Mouse (Mus musculus) R1 (cell line): ENCODE measurements around the gene Cyct.

Experiments used
- DNase-seq: peaks from one replicate; pipeline ENCODE4 v3.0.0-alpha.2; 2018; ENCODE audit warnings: low read depth, low spot score

Gene Cyct

DNA sequence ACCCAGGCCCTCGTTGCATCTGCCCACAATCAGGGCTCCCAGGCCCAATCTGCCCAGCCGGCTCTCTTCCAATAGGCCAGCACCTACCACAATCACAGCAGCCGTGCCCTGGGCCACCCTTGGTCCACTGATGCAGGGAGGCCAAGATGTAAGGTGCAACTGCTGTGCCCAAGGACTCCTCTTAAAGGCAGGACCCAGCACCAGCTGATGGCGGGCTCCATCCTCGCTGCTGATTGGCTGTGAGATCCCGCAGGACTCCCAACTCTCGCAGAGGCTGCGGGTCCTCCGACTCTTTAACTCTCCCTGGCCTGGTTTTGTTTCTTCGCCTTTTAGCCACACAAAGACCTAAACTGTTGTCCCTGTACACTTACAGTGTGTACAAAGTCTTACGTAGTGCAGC is at the start of gene Cyct:
TSS of gene Cyct (minus strand) at position 225 of the 400 bp plus-strand sequence.
- DNase-seq: peak; percentile 83

DNA sequence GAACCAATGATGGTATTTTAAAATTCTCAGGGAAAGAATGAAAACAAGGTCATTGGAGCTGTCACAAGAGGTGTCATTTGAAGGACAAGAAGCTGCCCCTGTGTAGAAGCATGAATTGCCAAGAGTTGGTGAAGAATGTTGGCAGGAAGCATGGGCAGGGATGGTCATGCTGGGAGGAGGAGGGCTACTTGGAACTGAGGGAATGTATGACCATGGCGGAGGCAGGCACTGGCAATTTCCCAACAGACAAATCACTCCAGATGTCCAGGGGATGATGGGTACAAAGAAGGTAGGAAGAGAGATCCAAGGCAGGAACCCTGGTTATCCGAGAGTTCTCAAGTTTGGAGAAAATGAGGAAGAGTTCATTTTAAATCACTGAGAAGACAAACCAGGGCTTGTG is 49.7 kb upstream of the Cyct start:
- no peak for DNase-seq

DNA sequence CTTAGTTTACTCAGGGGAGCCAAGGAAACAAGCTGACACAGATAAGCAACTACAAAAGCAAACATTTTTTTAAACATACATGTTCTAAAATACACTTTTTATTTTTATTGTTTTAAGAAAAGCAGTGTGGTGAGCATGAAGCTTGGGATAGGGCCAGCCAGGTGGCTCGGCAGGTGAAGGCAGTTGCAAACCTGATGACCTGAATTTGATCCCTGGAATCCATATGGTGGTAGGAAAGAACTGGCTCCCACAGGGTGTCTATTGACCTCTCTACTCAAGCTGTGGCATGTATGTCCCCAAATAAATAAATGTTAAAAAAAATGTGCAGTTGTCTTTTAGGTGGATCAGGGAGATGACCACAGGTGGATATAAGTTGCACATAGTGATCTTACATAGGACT is 49.3 kb upstream of the Cyct start:
- no peak for DNase-seq

DNA sequence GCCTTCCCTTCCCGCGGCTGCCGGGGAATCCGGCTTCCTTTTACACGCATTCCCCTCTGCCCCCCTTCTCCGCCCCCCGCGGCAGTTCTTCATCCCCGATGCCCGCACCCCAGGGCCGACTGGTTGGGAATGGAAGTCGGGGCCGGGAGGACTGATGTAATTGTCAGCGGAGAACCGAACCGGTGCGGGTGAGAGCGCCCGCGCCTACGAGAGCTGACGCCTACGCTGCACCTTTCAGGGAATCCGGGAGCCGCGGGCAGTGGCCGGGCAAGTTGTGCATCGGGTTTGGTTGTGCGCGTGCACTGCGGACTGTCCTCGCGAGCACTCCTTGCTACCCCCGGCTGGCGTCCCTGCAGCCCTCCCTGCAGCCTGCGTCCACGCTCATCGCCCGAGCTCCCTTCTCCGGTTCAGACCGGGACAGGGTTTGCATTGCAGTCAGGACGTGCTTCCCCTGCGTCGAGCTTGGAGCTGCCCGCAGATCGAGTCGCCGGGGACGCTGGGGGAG is 46.7 kb upstream of the Cyct start:
- DNase-seq: peak; percentile 52

DNA sequence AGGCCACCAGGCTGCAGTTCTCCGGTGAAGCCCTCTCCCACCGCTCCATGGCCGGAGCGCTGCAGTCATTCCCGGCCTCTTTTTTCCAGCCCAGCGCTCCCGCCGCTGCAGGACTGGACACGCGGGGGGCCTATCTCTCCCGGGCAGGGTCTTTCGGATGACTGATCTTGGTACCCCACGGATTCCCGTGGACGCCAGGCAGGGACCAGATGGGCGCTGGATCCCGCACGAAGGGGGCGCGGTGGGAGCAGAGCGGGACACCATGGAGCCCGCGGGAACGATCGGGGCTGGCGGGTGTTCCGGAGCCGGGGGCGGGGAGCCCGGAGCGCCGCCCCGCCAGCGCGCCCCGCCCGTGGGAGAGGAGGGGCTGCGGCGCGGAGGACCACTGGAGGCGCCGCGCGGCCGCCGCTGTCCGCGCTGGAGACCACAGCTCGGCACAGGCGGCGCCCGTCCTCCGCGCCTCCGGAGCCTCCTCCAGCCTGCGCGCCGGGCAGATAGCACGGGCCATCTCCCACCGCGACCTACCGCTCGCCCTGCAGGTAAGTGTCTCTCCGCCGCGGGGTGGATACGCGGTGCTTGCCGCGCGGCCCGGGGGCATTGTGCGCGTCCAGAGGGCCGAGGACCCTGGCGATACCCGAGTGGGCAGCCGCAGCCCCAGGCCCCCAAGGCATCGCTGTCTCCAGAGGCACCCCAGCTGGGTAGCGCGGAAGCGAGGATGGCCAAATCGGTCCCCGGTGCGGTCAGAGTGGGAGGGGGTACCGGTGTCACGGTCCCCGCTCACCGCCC is 46.1 kb upstream of the Cyct start, which contains the start of gene Osbpl6:
TSS of gene Osbpl6 (plus strand) at position 358 of the 786 bp plus-strand sequence.
- DNase-seq: peak; percentile 50

DNA sequence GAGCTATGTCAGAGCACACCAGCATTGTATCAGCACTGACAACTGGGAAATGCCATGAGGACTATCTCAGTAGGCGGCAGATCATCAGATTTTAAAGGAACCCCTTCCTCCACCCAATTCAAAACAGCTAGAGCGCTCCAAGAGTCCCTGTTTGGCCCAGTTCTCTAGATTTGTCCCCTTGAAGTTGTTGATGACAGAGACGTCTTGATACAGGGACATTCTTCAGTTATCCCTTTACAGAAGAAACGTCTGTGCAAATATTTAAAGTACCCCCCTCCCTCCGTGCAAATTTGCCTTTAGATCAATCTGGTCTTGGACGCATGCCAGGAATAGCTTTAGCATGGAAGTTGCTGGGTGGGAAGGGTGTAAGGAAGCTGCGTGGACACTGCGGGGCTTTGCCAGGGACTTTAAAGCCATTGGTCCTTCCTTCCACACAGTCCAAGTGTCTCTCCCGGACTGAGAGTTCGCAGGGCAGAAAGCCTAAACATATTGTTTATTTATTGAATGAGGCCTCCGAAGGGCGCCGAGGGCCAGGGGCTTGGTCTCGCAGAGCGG is 45.4 kb upstream of the Cyct start:
- DNase-seq: no peak

DNA sequence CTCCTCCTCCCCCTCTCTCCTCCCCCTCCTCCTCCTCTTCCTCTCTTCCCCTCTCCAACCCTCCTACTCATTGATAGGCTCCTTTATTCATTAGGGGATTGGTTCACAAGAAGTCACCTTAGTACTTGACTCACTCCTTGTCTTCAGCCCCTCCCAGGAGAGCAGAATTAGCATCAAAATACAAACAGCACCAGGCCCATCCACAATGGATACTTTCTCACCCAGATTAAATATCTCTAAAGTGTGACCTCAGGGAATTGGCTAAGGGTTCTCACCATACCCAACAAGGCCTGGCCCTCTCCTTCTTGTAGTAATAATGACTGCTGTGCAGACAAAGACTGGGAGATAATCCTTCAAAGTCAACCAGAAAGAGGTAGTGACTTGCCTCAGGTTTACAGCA is 39.9 kb upstream of the Cyct start:
- DNase-seq: peak; percentile 76

DNA sequence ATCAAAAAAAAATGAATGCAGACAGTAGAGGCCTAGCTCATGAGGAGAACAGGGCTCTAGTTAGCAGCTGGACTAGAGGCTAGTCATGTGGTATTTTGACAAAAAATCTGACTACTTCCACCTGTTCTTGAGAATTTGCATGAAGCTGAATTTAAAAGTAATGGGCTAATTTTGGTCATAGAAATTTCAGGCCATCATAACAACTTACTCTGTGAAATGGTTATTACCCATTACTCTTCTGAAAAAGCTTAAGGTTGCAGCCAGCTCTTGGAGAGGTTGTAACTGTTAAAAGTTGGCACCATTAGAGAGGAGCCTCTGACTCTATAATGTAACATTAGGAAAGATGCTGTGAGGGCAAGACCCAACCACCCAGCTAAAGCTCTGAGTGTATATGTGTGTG is 26.3 kb upstream of the Cyct start:
- no peak for DNase-seq

DNA sequence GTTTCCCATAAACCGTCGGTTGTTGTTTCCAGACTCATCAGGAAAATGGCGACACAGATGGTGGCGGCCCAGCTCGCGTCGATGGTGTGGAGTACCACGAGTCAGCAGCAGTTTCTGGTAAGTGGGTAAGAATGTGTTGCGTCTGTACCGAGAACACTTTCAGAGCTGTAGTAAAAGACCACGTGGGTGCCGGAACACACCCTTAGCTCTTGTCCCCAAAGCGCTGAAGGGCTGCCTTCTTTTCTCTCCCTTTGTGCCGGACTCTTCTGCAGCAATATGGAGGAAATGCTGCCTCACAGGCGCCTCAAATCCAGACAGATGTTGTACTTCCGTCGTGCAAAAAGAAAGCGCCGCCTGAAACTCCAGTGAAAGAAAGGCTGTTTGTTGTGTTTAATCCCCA is 18.4 kb upstream of the Cyct start:
- peak; percentile 71 for DNase-seq

DNA sequence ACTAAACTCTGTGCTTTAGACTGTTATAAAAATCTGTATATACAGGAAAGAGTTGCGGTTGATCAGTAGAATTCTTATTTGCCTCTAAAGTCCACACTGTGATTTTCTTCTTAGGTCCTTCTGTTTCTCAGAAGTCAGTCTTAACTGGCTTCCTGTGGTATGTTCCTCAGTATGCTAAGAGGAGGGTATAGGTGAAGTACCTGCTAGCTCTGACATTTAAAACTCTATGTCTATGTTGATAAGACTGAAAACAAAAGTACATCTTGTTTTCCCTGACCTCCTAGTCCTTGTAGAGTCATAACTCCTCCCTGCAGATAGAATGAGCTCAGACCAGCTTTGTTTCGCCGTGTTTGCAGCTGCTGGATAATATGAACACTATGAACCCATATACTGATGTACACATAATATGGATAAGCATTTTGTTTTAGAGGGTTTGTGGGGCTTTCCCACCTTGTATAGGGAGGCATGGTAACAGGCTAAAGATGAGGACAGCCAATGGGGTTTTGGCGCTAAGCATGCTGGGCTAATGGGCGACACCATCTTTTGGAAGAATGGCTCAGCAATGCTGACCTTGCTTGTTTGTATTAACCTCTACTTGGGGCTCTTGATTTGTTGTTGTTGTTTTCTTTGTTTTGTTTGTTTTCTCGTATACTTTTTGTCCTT is 14.4 kb upstream of the Cyct start:
- DNase-seq: no peak

DNA sequence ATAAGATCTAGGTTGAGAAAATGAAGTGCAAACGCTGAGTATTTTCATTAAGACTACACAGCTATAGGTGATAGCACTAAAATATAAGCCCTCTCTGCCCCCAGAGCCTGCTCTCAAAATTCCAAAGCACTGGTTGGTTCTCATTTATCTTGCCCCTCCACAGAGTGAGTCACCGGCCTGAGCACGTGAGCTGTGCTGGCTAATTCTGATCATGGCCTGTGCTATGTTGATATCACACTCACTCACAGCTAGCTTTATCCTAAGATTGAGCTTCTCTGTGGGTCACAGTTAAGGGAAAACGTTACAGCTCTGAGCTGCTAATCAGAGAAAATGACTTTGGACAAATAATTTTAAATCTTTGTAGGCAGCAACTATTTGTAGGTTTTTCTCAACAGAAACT is 12.0 kb upstream of the Cyct start:
- DNase-seq: no peak

DNA sequence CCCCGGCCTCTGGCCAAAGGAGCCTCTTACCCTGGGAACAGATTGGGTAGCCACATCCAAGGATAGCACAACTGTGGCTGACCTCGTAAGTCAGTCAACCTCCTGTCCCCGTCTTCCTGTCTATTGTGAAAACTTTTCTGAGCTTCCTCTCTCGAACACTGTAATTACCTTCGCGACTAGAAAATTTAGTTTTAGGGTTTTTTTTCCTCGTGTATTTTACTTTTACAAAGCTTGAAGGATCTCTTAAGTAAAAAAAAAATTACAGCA is 10.3 kb upstream of the Cyct start:
- no peak for DNase-seq

DNA sequence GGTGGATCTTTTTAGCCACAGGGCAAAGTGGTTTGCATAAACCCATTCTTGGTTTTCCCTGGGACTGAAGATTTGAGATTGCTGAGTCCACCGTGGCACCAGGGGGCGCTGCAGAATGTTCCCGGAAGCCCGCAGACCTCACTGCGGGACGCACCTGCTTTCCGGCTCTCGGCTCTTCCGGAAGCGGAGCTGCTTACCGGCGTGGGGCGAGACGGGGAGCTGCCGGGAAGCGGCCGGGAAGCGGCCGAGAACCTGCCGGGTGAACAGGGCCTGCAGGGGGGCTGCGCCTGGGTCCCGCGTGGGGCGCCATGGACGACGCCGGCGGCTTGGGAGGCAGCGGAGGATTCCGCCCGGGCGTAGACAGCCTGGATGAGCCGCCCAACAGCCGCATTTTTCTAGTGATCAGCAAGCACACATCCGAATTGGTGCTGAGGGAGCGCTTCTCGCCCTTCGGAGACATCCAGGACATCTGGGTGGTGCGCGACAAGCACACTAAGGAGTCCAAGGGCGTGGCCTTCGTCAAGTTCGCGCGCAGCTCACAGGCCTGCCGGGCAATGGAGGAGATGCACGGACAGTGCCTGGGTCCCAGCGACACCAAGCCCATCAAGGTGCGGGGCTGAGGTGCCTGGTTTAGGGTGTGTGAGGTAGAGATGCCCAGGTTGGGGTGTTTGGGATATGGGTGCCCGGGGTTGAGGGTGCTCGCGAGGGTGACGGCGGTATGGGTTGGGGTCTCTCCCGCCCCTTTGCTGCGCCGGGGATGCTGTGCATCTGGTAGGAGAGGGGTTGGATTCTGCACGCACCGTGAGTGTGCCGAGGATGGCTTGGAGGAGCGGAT is 9.8 kb upstream of the Cyct start, which contains the start of gene Rbm45:
TSS of gene Rbm45 (plus strand) at position 164 of the 835 bp plus-strand sequence.
- DNase-seq: peak; percentile 94

DNA sequence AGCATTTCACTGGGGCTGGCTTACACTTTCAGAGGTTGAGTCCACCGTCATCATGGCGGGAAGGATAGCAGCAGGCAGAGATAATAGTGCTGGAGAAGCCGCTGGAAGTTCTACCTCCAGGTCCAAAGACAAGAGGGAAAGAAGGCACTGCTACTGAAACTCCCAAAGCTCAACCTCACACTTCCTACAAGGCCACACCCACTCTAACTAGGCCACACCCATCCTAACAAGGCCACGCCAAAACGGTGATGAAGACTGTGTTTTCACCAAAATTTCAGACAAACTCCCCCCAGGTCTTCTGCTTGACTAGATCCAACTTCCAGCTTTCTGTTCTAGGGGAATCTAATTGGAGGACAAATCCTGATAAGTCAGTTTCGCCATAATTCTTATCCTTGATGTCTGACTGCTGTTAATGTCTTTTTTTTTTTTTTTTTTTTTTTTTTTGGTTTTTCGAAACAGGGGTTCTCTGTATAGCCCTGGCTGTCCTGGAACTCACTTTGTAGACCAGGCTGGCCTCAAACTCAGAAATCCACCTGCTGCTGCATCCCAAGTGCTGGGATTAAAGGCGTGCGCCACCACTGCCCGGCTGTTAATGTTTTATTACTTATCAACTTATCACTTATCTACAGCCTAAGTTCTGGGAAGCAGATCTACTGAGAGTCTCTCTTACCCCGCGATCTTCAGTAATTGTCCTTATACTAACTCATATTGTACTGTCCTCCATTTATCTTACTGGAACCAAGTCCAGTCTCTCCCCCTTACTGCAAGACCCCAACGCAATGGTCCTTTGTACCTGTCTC is 8.8 kb upstream of the Cyct start:
- no peak for DNase-seq

DNA sequence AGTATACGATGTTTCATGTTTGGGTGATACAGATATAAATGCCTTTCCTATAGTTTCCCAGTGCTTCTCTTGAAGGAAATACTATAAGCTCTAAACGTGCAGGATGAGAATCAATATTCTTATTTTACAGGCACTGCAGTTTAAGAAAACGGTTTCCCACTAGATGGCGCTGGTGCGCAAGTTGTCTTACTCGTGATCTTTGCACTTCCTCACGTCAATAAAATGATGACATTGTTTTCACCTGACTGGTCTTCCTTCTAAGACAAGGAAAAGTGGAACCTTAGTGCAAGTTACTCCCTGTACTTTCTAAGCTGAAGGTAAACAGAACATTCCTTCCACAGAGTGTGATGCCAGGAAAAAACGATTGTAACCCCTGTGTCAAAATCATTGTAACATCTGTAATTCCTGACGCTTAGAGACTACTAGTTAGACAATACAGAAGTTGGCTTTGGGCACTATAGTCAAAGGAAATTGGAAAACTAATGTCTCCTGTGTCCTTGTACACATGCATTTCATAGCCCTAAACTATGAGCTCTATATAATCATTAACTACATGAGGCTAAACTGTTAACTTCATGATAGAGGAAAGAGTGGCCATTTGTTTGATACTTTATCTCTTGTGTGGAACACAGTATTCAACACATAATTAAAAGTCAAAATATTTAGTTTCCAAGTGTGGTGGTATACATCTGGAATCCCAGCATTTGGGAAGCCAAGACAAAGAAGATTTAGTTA is 7.1 kb upstream of the Cyct start:
- DNase-seq: peak; percentile 78

DNA sequence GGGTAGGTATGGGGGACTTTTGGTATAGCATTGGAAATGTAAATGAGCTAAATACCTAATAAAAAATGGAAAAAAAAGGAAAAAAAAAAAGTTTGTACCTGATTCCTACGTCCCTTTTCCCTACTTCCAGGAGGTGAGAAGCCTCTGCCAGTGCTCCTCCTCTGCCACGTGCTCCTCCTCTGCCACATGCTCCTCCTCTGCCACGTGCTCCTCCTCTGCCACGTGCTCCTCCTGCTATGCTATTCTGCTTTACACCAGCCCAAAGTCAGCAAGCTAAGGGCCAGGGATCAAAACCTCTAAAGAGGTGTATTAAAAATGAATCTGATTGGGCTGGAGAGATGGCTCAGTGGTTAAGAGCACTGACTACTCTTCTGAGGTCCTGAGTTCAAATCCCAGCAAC is 5.6 kb upstream of the Cyct start:
- no peak for DNase-seq

DNA sequence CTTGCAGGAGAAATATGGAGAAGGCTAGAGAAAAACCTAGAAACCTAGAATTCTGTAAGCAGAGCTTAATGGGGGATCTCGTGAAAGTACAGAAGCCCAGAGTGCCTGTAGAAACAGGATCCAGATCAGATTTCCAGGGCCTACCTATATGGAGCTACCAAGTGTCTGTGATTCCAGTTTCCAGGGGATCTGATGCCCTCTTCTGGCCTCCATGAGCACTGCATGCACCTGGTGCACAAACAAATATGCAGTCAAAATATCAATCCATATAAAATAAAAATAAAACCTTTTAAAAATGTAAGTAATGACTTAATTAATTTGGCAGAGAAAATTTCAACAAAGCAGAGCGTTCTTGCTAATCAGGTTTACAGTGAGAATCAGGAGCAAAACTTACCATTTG is 1.9 kb upstream of the Cyct start:
- DNase-seq: peak; percentile 70

DNA sequence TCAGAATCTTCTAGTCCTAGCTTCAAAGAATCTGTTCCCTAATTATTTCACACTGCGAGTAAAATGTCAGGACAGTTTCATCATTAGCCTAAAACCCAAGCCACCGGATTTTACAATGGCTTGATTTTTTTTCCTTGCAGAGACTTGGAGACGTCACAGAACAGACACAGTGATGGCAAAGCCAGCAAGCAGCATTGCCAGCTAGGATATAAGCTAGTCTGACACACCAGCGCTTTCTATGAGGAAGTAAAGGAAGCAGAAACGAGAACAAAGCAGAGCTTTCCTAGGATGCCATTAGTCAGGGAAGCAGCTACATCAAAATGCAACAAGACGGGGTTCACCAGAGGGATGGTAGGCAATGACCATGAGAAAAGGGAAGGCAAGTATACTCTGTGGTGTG is 12.4 kb downstream of the Cyct start:
- no peak for DNase-seq

DNA sequence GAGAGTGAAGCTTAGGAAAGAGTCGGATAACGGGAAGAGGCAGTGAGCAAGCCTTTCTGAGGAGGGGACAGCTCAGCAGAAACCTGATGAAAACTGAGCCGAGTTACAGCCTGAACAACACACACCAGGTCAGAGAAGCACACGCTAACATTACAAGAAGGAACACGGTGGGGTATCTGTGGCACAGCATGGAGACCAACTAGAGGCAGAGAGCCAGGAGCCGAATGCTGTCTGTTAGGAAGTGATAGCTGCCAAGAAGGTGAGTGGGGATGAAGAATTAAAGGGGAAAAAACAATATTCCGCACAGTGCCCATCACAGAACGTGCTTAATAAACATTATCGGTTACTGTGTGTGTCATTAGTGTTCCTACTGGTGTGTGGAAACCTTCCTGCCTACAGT is 18.1 kb downstream of the Cyct start:
- no peak for DNase-seq
